Mouse (Mus musculus): ENCODE measurements at regions not wholly inside any gene's neighbourhood (a gene's known extent, or its start where the extent isn't known, plus 50 kb on each side); places are given as distances from the start of the nearest gene placed in this dataset.

DNA sequence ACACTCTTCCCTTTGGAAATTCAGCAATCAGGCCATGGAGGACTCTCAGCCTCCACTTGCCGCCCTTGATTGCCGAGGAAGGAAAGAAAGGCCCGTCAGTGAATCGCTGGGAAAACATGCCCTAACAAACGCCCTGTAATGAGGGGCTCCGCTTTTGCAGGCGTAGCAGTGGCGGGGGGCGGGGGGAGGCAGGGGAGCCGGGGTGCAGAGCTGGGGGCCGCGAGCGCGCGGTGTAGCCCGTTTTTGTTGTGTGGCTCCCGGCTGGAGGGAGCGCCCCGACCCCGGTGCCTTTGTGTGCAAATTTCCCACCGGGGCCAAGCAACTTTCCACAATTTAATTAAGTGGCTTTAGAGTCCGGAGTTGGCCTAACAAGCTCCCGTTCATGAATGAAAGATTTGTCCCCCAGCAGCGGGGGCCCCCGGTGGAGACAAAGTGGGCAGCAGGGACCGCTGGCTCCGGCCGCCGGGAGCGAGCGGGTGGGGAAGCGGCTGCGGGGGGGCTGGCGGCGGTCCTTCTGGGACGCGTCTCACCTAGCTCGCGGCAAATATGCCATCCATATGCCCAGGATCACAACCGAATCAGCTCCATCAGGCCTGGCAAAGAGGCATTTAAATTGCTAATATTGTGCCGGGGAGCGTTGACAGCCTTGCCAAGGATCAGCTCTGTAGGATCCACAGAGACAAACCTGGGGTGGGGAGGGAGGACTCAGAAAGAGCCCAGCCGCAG lies 333.0 kb downstream of the 3100002H09Rik start:
- H3K4me3 ChIP-seq (ENCODE audit: low read depth, low read length) = peak overlapping the region; percentile 37
- peaks cover 5% of the 10 kb centered on the region; the same call in 1 of the 2 replicates for H3K4me1 ChIP-seq (ENCODE audit: insufficient read depth, low read depth, low read length)
- H3K27me3 ChIP-seq (replicated peaks; ENCODE audit: insufficient read depth, low read length) = 0 out of 2 replicates have a peak, but pooled peaks cover 15% of the 10 kb centered on the region
- no peaks in the 10 kb centered on the region for H3K9me3 ChIP-seq (ENCODE audit: low read length)
- ATAC-seq = no peak
- 1% methylated on average over 41 of the region's 43 CpGs for WGBS
- H3K27ac ChIP-seq (ENCODE audit: low read length) = no peak overlapping the region
- peak overlapping the region; percentile 73 for H3K4me2 ChIP-seq (replicated peaks; ENCODE audit: low read depth, low read length)
- TF ChIP-seq EP300 (IDR thresholded peaks at IDR 0.05) (no peak), CTCF (IDR thresholded peaks at IDR 0.05) (no peak)
- DNase-seq (ENCODE audit: low spot score) = peak; percentile 6
- H3K9ac ChIP-seq (replicated peaks; ENCODE audit: low read depth) = no peak overlapping the region
- H3K36me3 ChIP-seq (ENCODE audit: insufficient read depth, low read length) = no peaks in the 10 kb centered on the region

DNA sequence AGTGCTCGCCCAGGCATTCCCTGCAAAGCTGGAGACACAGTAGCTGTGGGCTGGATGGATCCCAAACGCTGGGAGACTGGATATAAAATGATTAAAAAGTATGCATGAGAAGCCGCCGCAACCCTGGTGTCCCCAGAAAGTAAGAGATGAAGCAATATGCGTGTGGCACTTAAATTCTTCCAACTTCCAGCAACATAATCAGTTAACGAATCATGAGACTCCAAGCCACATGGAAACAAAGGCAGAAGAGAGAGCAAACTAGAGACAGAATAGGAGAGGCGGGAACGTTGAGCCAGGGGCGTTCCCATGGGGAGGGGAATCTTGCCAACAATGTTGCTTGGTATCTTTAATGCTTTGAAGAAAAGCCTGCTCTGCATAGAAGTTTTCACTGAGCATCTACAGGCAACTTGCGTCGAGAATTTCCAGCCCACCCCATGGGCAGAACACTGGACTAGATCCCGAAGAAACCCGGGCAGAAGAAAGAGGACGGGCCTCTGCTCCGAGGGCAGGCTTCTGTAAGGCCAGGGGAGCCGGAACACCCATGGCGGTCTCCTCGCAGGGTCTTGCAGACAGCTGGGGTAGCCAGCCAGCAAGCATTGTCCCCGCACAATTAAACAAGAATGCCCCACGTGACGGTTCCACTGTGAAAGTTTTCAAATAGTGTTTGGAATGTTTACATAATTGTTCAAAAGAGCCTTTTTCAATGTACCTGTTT lies 333.7 kb downstream of the 3100002H09Rik start:
- peak overlapping the region; percentile 37 for H3K4me3 ChIP-seq (ENCODE audit: low read depth, low read length)
- H3K4me2 ChIP-seq (replicated peaks; ENCODE audit: low read depth, low read length) = peak overlapping the region; percentile 73
- WGBS = 5% methylated on average over 21 of the region's 21 CpGs
- no peak for ATAC-seq
- no peaks in the 10 kb centered on the region for H3K36me3 ChIP-seq (ENCODE audit: insufficient read depth, low read length)
- no peak overlapping the region for H3K9ac ChIP-seq (replicated peaks; ENCODE audit: low read depth)
- H3K4me1 ChIP-seq (ENCODE audit: insufficient read depth, low read depth, low read length) = peaks cover 5% of the 10 kb centered on the region; the same call in 1 of the 2 replicates
- H3K9me3 ChIP-seq (ENCODE audit: low read length) = no peaks in the 10 kb centered on the region
- TF ChIP-seq EP300 (IDR thresholded peaks at IDR 0.05) (no peak), CTCF (IDR thresholded peaks at IDR 0.05) (no peak)
- no peak overlapping the region for H3K27ac ChIP-seq (ENCODE audit: low read length)
- peak; percentile 41 for DNase-seq (ENCODE audit: low spot score)
- 0 out of 2 replicates have a peak, but pooled peaks cover 15% of the 10 kb centered on the region for H3K27me3 ChIP-seq (replicated peaks; ENCODE audit: insufficient read depth, low read length)

DNA sequence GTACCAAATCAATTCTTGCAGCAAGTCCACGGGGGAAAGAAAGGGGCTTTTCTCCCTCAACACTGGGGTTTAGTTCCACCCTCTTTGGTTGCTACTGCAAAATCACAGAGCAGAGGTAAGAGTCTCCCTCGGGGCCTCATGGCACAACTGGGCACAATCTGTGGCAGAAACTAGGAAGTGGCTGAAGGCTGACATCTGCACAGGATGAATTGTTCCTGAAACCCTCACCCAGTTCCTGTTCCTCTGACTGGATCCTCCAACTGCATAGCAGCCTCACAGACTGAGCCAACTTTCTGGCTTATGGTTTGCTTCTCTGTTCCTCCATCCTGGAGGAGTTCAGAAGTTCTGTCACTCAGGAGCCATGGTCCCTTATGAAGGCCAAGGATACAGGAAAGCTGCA lies 338.6 kb downstream of the 3100002H09Rik start:
- ATAC-seq (no peak), DNase-seq (ENCODE audit: low spot score) (no peak)
- Histone ChIP-seq H3K9ac (replicated peaks; ENCODE audit: low read depth) (no peak overlapping the region), H3K27ac (ENCODE audit: low read length) (no peak overlapping the region), H3K27me3 (replicated peaks; ENCODE audit: insufficient read depth, low read length) (0 out of 2 replicates have a peak, but pooled peaks cover 11% of the 10 kb centered on the region), H3K4me2 (replicated peaks; ENCODE audit: low read depth, low read length) (no peak overlapping the region), H3K4me1 (ENCODE audit: insufficient read depth, low read depth, low read length) (peaks cover 5% of the 10 kb centered on the region; the same call in 1 of the 2 replicates), H3K4me3 (ENCODE audit: low read depth, low read length) (no peak overlapping the region), H3K9me3 (ENCODE audit: low read length) (no peaks in the 10 kb centered on the region), H3K36me3 (ENCODE audit: insufficient read depth, low read length) (no peaks in the 10 kb centered on the region)
- no peak for TF ChIP-seq CTCF (IDR thresholded peaks at IDR 0.05)
- no peak for TF ChIP-seq EP300 (IDR thresholded peaks at IDR 0.05)
- 78% methylated on average over 2 of the region's 2 CpGs for WGBS

DNA sequence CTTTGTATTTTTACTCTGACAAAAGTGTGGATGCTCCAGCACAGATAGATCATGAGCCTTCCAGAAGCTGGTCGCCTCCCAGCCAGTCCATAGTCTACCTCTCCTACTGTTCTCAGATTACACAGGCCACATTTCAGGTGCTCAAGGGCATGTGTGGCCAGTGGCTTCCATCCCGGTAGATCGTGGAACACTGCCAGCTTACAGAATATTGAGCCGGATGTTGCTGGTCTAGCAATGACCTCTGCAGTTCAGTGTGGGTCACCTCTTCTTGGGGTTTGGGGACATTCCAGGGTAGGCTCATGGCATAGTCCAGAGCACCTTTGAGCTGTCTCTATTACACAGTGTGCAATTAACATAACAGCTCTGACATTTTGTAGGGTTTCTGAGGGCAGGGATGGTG lies 342.2 kb downstream of the 3100002H09Rik start:
- DNase-seq (ENCODE audit: low spot score) (no peak), ATAC-seq (no peak)
- H3K36me3 ChIP-seq (ENCODE audit: insufficient read depth, low read length) = no peaks in the 10 kb centered on the region
- H3K9me3 ChIP-seq (ENCODE audit: low read length) = no peaks in the 10 kb centered on the region
- H3K9ac ChIP-seq (replicated peaks; ENCODE audit: low read depth) = no peak overlapping the region
- H3K4me3 ChIP-seq (ENCODE audit: low read depth, low read length) = no peak overlapping the region
- H3K27me3 ChIP-seq (replicated peaks; ENCODE audit: insufficient read depth, low read length) = no peaks in the 10 kb centered on the region
- no peak overlapping the region for H3K4me2 ChIP-seq (replicated peaks; ENCODE audit: low read depth, low read length)
- no peak for TF ChIP-seq CTCF (IDR thresholded peaks at IDR 0.05)
- no peak for TF ChIP-seq EP300 (IDR thresholded peaks at IDR 0.05)
- no peak overlapping the region for H3K27ac ChIP-seq (ENCODE audit: low read length)
- H3K4me1 ChIP-seq (ENCODE audit: insufficient read depth, low read depth, low read length) = no peaks in the 10 kb centered on the region
- 49% methylated on average over 4 of the region's 4 CpGs for WGBS

DNA sequence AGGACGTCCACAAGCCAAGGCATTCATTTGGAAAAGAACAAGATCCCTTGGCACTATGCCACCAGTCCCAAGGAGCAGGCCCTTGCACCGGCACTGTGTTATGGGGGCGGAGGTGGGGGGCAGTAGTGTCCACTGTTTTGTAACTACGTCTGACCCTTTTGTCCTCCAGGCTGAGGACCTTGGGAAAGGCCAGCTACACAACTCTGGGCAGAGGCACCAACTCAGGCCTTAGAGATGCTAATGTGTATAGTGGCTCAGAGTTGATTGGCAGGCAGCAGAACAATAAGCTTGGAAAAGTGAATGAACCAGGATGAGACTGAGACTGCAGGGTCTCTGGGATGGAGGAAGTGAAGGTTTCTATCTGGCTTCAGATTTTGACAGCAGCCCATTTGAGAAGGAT lies 344.0 kb downstream of the 3100002H09Rik start:
- no peaks in the 10 kb centered on the region for H3K27me3 ChIP-seq (replicated peaks; ENCODE audit: insufficient read depth, low read length)
- no peak overlapping the region for H3K4me2 ChIP-seq (replicated peaks; ENCODE audit: low read depth, low read length)
- H3K27ac ChIP-seq (ENCODE audit: low read length) = no peak overlapping the region
- DNase-seq (ENCODE audit: low spot score) (no peak), ATAC-seq (no peak)
- TF ChIP-seq CTCF (IDR thresholded peaks at IDR 0.05) (no peak), EP300 (IDR thresholded peaks at IDR 0.05) (no peak)
- 45% methylated on average over 4 of the region's 4 CpGs for WGBS
- H3K4me3 ChIP-seq (ENCODE audit: low read depth, low read length) = no peak overlapping the region
- H3K9me3 ChIP-seq (ENCODE audit: low read length) = no peaks in the 10 kb centered on the region
- no peaks in the 10 kb centered on the region for H3K4me1 ChIP-seq (ENCODE audit: insufficient read depth, low read depth, low read length)
- no peaks in the 10 kb centered on the region for H3K36me3 ChIP-seq (ENCODE audit: insufficient read depth, low read length)
- H3K9ac ChIP-seq (replicated peaks; ENCODE audit: low read depth) = no peak overlapping the region

DNA sequence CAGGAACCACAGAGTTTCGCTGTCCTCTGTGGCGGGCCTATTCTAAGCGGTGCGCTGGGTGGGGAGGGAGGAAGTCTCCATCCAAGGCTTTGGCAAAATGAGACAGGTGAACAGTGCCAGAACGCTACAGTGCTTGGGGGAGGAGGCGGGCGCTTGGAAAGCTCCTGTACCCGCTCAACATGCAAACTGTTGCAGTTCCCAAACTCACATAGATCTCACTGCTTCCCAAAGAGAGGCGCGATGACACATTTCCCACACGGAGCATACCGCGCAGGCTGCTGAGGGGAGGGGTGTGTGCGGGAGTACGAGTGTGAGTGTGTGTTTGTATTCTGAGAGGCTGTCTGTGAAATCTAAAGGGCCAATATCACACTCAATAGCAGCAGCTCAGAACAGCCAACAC lies 345.1 kb downstream of the 3100002H09Rik start:
- TF ChIP-seq CTCF (IDR thresholded peaks at IDR 0.05) (no peak), EP300 (IDR thresholded peaks at IDR 0.05) (no peak)

More for the DNA sequence above, 345.1 kb downstream of the 3100002H09Rik start:
- Histone ChIP-seq H3K27ac (ENCODE audit: low read length) (no peak overlapping the region), H3K9me3 (ENCODE audit: low read length) (no peaks in the 10 kb centered on the region), H3K4me2 (replicated peaks; ENCODE audit: low read depth, low read length) (no peak overlapping the region), H3K9ac (replicated peaks; ENCODE audit: low read depth) (no peak overlapping the region), H3K4me1 (ENCODE audit: insufficient read depth, low read depth, low read length) (no peaks in the 10 kb centered on the region), H3K36me3 (ENCODE audit: insufficient read depth, low read length) (no peaks in the 10 kb centered on the region), H3K27me3 (replicated peaks; ENCODE audit: insufficient read depth, low read length) (no peaks in the 10 kb centered on the region), H3K4me3 (ENCODE audit: low read depth, low read length) (no peak overlapping the region)
- DNase-seq (ENCODE audit: low spot score) = no peak
- whole genome bisulfite sequencing = 63% methylated on average over 15 of the region's 15 CpGs
- no peak for ATAC-seq

All from lung, postnatal 0 days (tissue).